Mouse (Mus musculus) neural tube, embryonic 14.5 days (tissue): Measurements from ENCODE around the gene Ranbp17. TPM values are rescaled to one million over a fixed set of nuclear protein-coding genes. Genes with fewer than 3 reads are reported as not detected.
A peak's percentile ranks its signal among the peaks of the same experiment; 100 is the strongest.

Experiments
- ATAC-seq: fragments of 200-750 bp; cut with Nextera tagmentation; 2 replicates; pipeline ENCODE4 v1.8.0; 2017; ENCODE audit warnings: low read depth, mild to moderate bottlenecking, moderate TSS enrichment, moderate library complexity
- H3K27ac ChIP-seq: fragments of 300-500 bp; sonication (generic); 2 replicates; pipeline ENCODE4 v1.5.1; 2014; ENCODE audit warnings: low read depth, mild to moderate bottlenecking, control low read depth, low read length, moderate library complexity, mixed read lengths
- H3K27me3 ChIP-seq: fragments of 300-500 bp; sonication (generic); 2 replicates; pipeline ENCODE4 v1.6.1; 2014; ENCODE audit warnings: low read length; ENCODE audit not compliant: control insufficient read depth, insufficient read depth
- H3K36me3 ChIP-seq: fragments of 300-500 bp; sonication (generic); 2 replicates; pipeline ENCODE4 v1.6.1; 2014; ENCODE audit warnings: low read length, mixed read lengths; ENCODE audit not compliant: control insufficient read depth, insufficient read depth
- H3K4me1 ChIP-seq: fragments of 300-500 bp; sonication (generic); 2 replicates; pipeline ENCODE4 v1.6.1; 2014; ENCODE audit warnings: low read length; ENCODE audit not compliant: control insufficient read depth, insufficient read depth
- H3K4me2 ChIP-seq: fragments of 300-500 bp; sonication (generic); 2 replicates; pipeline ENCODE4 v1.6.1; 2014; ENCODE audit warnings: mild to moderate bottlenecking, low read depth, low read length, control low read depth
- H3K4me3 ChIP-seq: fragments of 300-500 bp; sonication (generic); 2 replicates; pipeline ENCODE4 v1.5.1; 2014; ENCODE audit warnings: low read depth, low read length, control low read depth, mixed read lengths
- H3K9ac ChIP-seq: fragments of 300-500 bp; sonication (generic); replicated peaks from 2 replicates; pipeline ENCODE4 v1.6.1; 2014; ENCODE audit warnings: low read depth, mild to moderate bottlenecking, control low read depth, low read length, mixed read lengths
- H3K9me3 ChIP-seq: fragments of 300-500 bp; sonication (generic); 2 replicates; pipeline ENCODE4 v1.6.1; 2016; ENCODE audit warnings: low read length; ENCODE audit not compliant: control insufficient read depth
- WGBS: fragments of 180-500 bp; shearing (Covaris S2); extraction: QIAGEN DNeasy Blood & Tissue Kit; methylation state at CpG from one replicate; pipeline ENCODE4 v1.1.7; 2014; 5-methylcytosine and 5-hydroxymethylcytosine counted together
- polyA plus RNA-seq: library from polyadenylated mRNA; unstranded; fragments of >200 nt; fragmentation: Nextera tagmentation; extraction: Ambion mirVana; gene quantifications from 2 replicates; pipeline ENCODE4 v1.2.1, GENCODE M21; 2014

The Ranbp17 gene
- polyA plus RNA-seq, 1 experiment from 2014 or later: 13.3 TPM

GRCm38 (mm10) chr11:33162211-33162997 lies 351.1 kb downstream of the Ranbp17 start:
- no peaks in the 10 kb centered on the region for H3K9me3 ChIP-seq
- ATAC-seq: peak; percentile 69
- H3K27me3 ChIP-seq: no peaks in the 10 kb centered on the region
- peak overlapping the region; percentile 90 for H3K9ac ChIP-seq
- H3K4me3 ChIP-seq: peak overlapping the region; percentile 82
- peaks cover 31% of the 10 kb centered on the region for H3K36me3 ChIP-seq
- H3K4me1 ChIP-seq: peaks cover 10% of the 10 kb centered on the region
- peak overlapping the region; percentile 98 for H3K27ac ChIP-seq
- WGBS: 2% methylated on average over 52 of the region's 53 CpGs
- H3K4me2 ChIP-seq: peak overlapping the region; percentile 98

Other genes with a start within 250 kb of the Ranbp17 start
- gene Gm12117, start 237.0 kb downstream of the Ranbp17 start, polyA plus RNA-seq: not detected in 2 replicates
- not detected in 2 replicates for gene Gabrp, start 65.2 kb upstream of the Ranbp17 start, polyA plus RNA-seq
- gene D130052B06Rik, start 85.6 kb upstream of the Ranbp17 start, polyA plus RNA-seq: 0.33 TPM in 1 of 2 replicates, not detected in the other